Mouse (Mus musculus): ENCODE data around the gene Cacng3.

DNA sequence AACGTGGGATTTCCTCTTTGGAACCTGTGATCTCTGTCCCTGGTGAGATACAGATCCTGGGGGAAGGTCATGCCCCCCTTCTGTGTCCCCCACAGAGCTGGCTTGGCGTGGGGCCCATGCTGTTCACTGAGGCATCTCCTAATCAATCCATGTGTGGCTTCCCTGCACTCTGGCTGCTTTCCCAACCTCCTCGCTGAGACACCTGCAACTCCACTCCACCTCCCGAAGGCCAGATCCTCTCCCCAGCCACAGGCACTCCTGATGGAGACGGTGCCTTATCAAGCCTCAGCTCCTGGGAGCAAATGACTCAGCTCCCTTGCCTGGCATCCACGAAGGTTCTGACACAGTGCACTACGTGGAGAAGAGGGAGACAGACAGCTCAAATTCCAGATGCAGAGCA is 58.6 kb downstream of the Cacng3 start:
- no peak for TF ChIP-seq CTCF (IDR thresholded peaks at IDR 0.05; ENCODE audit: control insufficient read depth, insufficient read depth, insufficient replicate concordance, low read depth, low read length)
- no peak for TF ChIP-seq POLR2A (IDR thresholded peaks at IDR 0.05; ENCODE audit: control insufficient read depth, low read depth, low read length)
